Mouse (Mus musculus) activated CD4-positive, CD25-positive, alpha-beta regulatory T cell (primary cell): ENCODE data around the gene Gm13693. TPM values are rescaled to one million over a fixed set of nuclear protein-coding genes. Genes with fewer than 3 reads are reported as not detected.

Experiments used
- polyA plus RNA-seq, 2 experiments: library from polyadenylated mRNA; unstranded; fragments of 100-300 nt; shearing (Covaris generic); gene quantifications; one replicate each; pipeline ENCODE4 v1.2.1; 2017

The Gm13693 gene
- polyA plus RNA-seq, result under 1 TPM in 1 of 2 experiments, not detected in 1; 0.16 TPM

DNA sequence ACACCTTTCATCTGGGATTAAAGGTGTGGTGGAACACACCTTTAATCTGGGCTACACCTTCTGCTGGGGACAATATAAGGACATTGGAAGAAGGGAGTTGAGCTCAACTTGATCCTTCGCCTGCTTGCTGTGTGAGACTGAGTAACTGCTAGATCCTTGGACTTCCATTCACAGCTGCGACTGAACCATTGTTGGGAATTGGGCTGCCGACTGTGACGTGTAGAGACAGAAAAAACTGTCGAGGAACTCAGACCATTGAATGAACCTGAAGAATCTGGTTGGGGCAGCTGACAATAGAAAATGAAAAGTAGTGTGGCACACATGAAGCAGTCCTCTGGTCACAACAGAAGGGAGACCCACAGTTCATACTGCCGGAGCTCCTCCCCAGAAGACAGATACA, at the start of gene Gm13693:
Gm13693 (plus strand) TSS at position 301 of the 400 bp plus-strand sequence.

DNA sequence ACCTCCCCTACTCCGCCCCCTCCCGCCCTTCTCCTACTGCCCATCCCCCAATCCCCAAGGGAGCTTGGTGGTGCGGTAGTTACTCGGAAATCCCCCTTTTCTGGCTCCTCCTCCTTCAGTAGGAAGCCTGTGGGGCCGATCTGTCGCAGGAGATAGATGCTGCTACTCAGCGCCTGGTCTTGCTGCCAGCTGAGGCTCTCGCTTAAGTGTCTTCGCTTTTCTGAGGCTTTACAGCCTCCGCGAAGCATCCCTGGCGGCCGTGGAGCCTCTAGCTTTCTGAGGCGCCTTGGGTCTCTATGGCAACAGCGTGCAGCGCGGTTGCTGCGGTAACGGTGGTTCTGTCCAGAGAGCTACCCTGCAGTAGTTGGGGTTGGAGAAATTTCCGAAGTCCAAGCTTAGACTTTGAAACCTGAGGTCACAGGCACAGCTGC, 20.4 kb upstream of the Gm13693 start, which contains the start of gene Zswim2:
Zswim2 (minus strand) TSS at position 298 of the 431 bp plus-strand sequence.

DNA sequence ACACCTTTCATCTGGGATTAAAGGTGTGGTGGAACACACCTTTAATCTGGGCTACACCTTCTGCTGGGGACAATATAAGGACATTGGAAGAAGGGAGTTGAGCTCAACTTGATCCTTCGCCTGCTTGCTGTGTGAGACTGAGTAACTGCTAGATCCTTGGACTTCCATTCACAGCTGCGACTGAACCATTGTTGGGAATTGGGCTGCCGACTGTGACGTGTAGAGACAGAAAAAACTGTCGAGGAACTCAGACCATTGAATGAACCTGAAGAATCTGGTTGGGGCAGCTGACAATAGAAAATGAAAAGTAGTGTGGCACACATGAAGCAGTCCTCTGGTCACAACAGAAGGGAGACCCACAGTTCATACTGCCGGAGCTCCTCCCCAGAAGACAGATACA, 5.9 kb upstream of the Gm13693 start, which contains the start of gene Gm13698:
Gm13698 (plus strand) TSS at position 301 of the 400 bp plus-strand sequence.

DNA sequence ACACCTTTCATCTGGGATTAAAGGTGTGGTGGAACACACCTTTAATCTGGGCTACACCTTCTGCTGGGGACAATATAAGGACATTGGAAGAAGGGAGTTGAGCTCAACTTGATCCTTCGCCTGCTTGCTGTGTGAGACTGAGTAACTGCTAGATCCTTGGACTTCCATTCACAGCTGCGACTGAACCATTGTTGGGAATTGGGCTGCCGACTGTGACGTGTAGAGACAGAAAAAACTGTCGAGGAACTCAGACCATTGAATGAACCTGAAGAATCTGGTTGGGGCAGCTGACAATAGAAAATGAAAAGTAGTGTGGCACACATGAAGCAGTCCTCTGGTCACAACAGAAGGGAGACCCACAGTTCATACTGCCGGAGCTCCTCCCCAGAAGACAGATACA, 5.7 kb downstream of the Gm13693 start, which contains the start of gene Gm13695:
Gm13695 (plus strand) TSS at position 301 of the 400 bp plus-strand sequence.

DNA sequence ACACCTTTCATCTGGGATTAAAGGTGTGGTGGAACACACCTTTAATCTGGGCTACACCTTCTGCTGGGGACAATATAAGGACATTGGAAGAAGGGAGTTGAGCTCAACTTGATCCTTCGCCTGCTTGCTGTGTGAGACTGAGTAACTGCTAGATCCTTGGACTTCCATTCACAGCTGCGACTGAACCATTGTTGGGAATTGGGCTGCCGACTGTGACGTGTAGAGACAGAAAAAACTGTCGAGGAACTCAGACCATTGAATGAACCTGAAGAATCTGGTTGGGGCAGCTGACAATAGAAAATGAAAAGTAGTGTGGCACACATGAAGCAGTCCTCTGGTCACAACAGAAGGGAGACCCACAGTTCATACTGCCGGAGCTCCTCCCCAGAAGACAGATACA, 11.5 kb downstream of the Gm13693 start, which contains the start of gene Gm13696:
Gm13696 (plus strand) TSS at position 301 of the 400 bp plus-strand sequence.

DNA sequence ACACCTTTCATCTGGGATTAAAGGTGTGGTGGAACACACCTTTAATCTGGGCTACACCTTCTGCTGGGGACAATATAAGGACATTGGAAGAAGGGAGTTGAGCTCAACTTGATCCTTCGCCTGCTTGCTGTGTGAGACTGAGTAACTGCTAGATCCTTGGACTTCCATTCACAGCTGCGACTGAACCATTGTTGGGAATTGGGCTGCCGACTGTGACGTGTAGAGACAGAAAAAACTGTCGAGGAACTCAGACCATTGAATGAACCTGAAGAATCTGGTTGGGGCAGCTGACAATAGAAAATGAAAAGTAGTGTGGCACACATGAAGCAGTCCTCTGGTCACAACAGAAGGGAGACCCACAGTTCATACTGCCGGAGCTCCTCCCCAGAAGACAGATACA, 17.3 kb downstream of the Gm13693 start, which contains the start of gene Gm13694:
Gm13694 (plus strand) TSS at position 301 of the 400 bp plus-strand sequence.

DNA sequence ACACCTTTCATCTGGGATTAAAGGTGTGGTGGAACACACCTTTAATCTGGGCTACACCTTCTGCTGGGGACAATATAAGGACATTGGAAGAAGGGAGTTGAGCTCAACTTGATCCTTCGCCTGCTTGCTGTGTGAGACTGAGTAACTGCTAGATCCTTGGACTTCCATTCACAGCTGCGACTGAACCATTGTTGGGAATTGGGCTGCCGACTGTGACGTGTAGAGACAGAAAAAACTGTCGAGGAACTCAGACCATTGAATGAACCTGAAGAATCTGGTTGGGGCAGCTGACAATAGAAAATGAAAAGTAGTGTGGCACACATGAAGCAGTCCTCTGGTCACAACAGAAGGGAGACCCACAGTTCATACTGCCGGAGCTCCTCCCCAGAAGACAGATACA, 23.1 kb downstream of the Gm13693 start, which contains the start of gene Gm13697:
Gm13697 (plus strand) TSS at position 301 of the 400 bp plus-strand sequence.

DNA sequence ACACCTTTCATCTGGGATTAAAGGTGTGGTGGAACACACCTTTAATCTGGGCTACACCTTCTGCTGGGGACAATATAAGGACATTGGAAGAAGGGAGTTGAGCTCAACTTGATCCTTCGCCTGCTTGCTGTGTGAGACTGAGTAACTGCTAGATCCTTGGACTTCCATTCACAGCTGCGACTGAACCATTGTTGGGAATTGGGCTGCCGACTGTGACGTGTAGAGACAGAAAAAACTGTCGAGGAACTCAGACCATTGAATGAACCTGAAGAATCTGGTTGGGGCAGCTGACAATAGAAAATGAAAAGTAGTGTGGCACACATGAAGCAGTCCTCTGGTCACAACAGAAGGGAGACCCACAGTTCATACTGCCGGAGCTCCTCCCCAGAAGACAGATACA, 28.9 kb downstream of the Gm13693 start, which contains the start of gene Gm13691:
Gm13691 (plus strand) TSS at position 301 of the 400 bp plus-strand sequence.

Other genes with a start within 250 kb of the Gm13693 start
- gene Itgav, start 237.1 kb upstream of the Gm13693 start, polyA plus RNA-seq, result 10 to 100 TPM; 38.5 to 70.0 TPM
- gene Fam171b, start 148.9 kb upstream of the Gm13693 start, polyA plus RNA-seq, result under 1 TPM in 1 of 2 experiments, not detected in 1; 0.14 TPM
- not detected for gene Zswim2, start 20.3 kb upstream of the Gm13693 start, polyA plus RNA-seq
- gene Gm13698, start 5.8 kb upstream of the Gm13693 start, polyA plus RNA-seq, result under 1 TPM in 1 of 2 experiments, not detected in 1; 0.16 TPM
- not detected for gene Gm13695, start 5.8 kb downstream of the Gm13693 start, polyA plus RNA-seq
- gene Gm13696, start 11.6 kb downstream of the Gm13693 start, polyA plus RNA-seq, result under 1 TPM in 1 of 2 experiments, not detected in 1; 0.16 TPM
- gene Gm13694, start 17.4 kb downstream of the Gm13693 start, polyA plus RNA-seq, result under 1 TPM in 1 of 2 experiments, not detected in 1; 0.16 TPM
- gene Gm13697, start 23.2 kb downstream of the Gm13693 start, polyA plus RNA-seq, result under 1 TPM in 1 of 2 experiments, not detected in 1; 0.16 TPM
- under 1 TPM in 1 of 2 experiments, not detected in 1; 0.16 TPM for gene Gm13691, start 29.1 kb downstream of the Gm13693 start, polyA plus RNA-seq